Mouse (Mus musculus): ENCODE results near the gene Cstf1.

The Cstf1 gene

GRCm38 (mm10) chr2:172413894-172414293 lies 43.4 kb downstream of the Cstf1 start:
- DNase-seq (ENCODE audit: low spot score in 2 of 2), result no peak

GRCm38 (mm10) chr2:172416218-172416617 lies 45.7 kb downstream of the Cstf1 start:
- DNase-seq (ENCODE audit: low spot score in 2 of 2), result no peak

GRCm38 (mm10) chr2:172416876-172417275 lies 46.4 kb downstream of the Cstf1 start:
- no peak for DNase-seq (ENCODE audit: low spot score in 2 of 2)

GRCm38 (mm10) chr2:172418208-172418607 lies 47.7 kb downstream of the Cstf1 start:
- no peak for DNase-seq (ENCODE audit: low spot score in 2 of 2)

- DNase-seq (ENCODE audit: low spot score in 2 of 2), result peak in 1 of 2 experiments; percentile 26
Measured at GRCm38 (mm10) chr2:172430609-172431008, 60.1 kb downstream of the Cstf1 start.

Data from urinary bladder, postnatal 4 days (tissue).